Mouse (Mus musculus) spleen, postnatal 4 days (tissue): Measurements from ENCODE around the gene Diaph2.
"Not testable (repeated sequence)": the region's sequence is repeated elsewhere in the genome, so short reads cannot be mapped to it uniquely, and the experiment has no call there.

Experiments
- DNase-seq, 2 experiments: peaks; one replicate each; pipeline ENCODE4 v3.0.0; 2022; ENCODE audit warnings: low spot score in 2 of 2

Diaph2 gene

DNA sequence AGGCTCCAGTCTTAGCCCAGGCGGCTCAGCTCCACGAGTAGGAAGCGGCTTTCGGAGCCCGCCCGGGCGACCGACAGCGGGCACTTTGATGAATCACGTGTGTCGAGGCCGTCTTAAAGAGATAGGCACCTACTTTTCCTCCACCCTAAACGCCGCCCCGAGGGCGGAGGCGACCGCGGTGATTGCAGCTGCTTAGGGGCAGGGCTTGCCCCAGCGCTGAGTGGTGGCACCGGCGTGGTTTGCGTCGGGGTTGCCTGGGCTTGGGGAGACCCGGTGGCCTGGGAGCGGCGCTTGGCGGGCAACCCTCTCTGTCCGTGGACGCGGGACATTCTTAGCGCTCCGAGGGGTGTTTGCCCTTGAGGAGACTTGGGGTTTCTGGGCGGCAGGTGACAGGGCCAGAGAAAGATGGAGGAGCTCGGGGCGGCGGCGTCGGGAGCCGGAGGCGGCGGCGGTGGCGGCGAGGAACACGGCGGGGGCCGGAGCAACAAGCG is at the start of gene Diaph2:
Diaph2 (plus strand) TSS at position 172 of the 491 bp plus-strand sequence.
- DNase-seq: peak; percentile 68 to 79

DNA sequence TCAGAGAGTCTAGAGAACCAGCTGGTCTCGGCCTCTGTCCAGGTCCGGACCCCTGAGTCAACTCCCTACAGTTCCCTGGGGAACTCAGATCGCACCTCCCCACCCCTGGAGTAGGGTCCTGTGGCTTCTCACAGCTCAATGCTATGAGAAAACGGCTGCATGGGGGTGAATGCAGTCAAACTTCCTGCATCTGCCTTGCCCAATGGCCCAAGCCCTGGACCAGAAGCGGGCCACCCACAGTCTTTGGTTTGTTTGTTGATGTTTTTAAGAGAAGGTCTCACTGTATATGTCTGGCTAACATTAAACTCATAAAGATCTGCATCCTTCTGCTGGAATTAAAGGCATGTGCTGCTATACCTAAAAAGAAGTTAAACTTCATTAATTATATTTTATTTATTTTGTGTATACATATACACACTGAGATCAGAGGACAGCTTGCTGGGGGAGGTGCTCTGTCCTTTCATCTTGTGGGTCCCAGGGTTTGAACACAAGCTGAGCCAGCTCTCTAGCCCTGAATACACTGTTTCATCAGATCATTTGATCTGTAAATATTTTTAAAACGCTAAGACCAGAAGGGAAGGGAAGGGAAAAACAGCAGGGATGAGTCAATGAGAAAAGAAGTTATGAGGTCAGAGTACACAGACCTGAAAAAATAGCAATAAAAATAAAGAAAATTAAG is 47.8 kb upstream of the Diaph2 start:
- no peak for DNase-seq

DNA sequence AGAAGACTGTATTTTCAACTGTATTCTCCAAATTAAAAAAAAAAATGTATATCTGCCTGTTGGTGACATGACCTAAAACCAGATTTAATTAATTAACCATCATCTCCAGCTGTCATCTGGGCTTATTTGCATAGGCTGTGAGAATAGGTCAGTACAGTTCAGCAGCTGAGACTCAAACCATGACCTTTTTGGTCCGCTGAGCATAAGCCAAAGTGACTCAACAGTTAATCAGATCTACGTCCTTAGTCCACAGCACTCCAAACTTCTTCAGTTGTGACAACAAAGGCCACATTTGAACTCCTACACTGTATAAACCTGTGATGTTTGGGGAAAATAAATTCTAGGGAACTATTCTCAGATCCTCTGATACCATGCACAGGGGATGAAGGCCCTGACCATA is 39.9 kb upstream of the Diaph2 start:
- DNase-seq: no peak

DNA sequence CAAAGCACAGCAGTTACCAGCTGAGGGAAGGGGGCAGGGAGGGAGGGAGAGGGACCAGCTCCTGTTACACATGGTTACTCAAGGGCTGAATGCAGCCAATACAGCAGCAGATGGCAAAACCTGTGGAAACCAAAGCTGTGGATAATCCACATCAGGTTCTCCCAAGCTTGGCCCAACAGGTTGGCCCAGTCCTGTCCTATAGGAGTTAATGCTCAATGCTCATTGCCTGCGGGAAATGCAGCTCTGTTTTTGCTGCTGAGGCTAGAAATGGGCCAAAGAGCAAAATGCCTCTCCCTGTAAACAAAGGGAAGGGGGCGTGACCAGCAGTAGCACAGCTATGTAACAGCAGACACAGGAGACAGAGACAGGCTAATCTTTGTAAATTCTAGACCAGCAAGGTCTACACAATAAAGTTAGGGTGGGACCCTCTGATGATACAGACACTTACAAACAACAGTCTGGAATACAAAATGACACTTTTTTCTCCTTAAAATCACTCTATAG is 20.8 kb upstream of the Diaph2 start:
- DNase-seq: no peak

DNA sequence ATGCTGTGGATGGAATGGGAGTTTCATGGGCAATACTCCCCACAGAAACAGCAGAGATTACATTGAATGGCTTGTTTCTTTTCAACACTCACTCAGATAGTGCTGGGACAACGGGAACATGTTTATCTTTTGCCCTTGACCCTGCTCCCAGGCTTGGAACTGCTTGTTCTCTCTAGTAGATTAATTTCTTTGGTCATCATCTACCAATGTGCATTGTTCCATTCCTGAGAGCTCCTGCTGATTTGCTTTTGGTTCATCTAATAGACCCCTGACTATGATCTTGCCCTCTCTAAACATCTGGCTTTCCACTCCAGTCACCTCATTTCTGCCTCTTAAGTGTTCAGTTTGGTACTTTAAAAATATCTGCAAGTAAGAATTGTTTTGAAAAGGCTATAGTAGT is 13.0 kb upstream of the Diaph2 start:
- no peak for DNase-seq

DNA sequence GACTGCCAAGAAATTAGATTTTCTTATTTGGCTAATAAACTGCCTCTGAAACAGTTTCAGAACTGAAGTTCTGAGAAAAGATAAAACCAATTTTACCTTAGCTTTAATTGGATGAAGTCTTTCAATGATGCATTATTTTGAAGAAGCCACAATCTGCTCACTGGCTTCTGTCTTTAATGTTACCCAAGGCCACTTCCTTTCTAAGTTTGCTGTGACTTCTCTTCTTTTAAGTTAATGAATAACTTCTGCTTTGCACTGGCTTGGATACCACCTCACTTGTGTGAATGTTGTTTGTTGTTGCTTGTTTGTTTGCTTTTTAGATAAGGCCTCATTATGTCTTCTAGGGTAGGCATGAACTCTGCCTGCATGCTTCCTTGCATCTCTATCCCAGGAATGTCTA is 10.3 kb upstream of the Diaph2 start:
- no peak for DNase-seq

DNA sequence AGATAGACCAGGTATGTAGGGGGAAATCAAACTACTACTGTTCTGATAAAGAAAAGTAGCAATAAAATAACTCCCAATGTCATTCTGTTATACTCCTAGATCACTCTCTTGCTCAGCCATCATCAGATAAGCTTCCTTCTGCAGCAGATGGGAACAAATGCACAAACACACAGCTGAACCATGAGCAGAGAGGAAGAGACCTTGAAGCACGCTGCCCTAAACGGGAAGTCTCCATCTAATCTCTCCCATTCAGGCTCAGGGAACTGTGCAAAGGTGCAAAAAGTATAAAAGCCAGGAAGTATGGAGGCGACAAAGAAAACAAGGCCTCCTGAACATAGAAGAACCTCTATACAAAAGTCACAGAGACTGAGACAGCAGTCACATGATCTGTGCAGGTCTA is 6.6 kb upstream of the Diaph2 start:
- DNase-seq: no peak

DNA sequence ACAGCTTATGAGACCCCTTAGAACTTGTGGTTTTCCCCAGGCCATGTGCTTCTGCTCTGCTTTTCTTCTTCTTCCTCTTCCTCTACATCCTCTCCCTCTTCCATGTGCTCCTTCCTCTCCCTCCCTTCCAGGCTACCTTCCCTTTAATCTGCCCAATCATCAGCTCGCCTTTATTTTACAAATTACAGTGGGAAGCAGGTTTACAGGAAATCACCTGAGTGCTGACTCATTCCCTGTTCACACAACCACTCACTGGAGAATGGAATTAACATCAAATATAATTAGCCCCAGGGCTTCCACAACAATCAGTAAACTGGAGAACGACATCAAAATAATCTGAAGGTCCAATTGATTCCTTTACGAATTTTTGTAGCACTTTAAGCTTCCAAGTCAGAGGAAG is 3.6 kb upstream of the Diaph2 start:
- DNase-seq: no peak

DNA sequence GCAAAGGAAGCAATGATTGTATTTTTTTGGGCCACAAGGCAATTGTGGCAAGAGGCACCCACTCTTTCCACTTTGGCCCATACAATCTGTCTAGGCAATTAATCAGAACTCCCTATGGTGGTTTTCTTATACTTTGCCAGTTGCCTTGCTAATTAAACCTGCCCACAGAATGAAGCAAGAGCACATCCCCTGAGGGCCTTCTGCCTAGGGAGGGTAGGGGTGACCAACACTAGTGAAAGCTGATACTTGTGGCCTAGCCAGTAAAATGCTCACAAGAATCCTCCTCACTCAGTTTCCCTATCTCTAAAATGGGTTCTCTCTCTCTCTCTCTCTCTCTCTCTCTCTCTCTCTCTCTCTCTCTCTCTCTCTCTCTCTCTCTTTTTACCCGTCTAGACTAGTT is 440 bp upstream of the Diaph2 start:
- DNase-seq: no peak

DNA sequence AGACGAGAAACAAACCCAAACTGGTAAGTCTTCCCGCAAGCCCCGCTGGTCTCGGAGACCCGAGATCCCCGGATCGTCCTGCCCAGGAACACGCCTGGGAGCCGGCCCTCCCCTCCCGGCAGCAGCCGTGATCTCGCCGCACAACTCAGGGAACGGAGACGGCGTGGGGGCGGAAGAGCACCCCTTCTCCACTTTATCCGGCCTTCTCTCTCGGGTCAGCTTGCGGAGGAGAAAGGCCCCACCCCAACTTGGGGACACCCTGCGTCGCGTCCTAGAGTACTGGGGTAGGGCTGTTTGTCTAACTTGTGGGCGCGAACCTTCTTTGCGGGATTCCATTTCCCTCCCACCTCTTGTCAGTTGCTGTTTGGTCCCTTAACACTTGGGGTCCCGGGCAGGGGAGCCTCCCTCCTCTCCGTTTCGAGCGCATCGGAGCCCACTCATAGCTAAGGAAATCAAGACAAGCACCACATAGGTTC is 590 bp downstream of the Diaph2 start:
- peak in 1 of 2 experiments; percentile 11 for DNase-seq

DNA sequence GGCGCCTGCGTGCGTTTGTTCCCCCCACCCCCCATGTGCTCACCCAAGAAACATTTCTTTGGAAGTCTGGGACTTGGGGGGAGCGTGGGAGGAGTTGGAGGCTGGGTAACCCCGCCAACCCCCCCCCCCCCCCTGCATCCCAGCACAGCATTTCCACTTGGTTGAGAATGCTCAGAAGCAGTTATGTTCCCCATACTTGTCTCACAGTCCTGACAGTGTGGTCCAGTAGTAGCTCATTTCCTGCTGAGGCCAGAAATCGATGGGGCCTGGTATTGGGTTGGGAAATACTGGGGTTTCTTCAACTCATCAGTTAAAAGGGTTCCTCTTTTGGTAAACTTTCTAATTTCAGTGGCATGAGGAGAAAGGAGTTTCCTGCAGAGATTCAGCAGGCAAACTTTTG is 1.1 kb downstream of the Diaph2 start:
- DNase-seq: no peak

DNA sequence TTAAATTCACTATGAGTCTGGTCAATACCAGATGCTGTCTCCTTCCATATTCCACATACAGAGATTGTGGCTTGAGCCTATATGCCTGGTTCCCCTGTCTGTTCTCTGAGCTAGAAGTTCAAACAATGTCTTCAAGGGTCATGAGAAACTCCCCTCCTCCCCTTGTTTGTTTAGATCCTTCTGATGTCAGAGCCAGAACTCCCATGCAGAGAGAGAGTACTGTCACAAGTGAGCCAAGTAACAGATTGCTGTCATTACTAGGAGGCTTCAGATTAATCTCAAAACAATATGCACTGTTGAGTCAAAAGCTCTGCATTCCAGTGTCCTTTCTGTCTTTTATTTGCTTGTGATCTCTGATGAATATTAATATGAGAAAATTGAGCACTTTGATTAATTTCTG is 7.1 kb downstream of the Diaph2 start:
- DNase-seq: no peak

DNA sequence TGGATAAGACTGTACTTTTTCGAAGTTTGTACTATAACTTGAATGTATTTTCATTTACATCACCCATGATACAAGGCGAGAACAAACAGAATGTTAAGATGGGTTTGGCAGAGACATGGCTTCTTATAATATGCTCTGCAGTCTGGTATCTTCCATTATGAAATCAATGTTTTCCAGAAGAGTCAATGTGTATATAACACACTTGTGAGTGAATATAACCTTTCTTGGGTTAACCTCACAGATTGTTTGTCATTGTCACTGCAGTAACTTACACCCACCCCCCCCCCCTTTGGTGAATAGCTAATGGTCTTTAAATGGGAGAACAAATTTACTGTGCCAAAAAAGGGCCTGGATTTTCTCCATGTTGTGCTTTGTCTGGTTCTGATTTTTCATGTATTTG is 13.1 kb downstream of the Diaph2 start:
- DNase-seq: no peak

DNA sequence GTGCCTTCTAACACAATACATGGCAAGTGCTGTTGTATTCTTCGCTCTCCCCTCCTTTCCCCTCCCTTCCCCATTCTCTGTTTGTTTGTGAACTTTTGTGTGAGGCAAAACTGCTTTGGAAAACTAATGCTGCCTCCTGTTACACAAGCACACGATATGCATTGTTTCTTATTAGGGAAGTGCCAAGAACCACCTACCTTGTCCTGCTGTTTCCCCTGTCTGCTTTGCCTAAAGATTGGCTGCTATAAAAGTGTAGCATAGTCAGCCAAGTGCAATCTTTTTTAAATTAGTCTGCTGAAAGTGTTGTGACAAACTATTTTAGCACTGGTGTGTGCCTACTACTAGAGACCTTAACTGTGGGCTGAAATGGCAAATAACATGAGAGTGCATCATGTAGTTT is 15.8 kb downstream of the Diaph2 start:
- DNase-seq: no peak

DNA sequence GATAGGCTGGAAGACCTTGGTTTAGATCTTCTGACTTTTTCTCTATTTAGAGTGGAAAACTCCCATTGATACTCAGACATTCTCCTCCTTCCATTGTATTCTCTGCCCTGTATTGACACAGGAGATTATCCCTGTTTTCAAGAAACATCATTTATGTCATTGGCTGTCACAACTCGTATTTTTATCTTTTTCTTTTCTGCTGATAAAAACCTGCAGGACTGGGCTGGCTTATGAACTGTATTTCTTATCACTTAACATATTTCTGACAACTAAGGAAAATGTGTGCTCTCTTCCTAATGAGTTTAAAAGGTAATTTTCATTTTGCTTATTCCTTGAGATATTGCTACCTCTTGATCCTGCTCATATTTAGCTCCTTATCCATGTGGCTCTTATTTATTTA is 17.3 kb downstream of the Diaph2 start:
- DNase-seq: no peak

DNA sequence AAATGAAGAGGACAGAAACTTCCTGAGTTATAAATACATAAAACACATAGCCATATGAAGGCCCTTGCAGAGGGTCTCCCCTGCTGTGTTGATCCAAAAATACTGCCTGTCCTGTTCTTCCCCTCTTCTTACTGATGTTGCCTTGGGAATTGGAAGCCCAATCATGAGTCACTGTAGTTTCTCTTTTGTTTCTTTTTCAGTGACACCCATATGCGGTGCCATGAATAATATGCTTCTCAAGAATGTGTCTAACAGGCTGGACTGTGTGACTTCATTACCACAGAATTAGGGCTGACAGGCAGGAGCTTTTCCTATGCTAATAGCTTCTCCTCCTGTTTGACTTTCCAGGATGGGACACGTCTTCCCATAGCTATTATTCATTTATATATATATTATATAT is 21.1 kb downstream of the Diaph2 start:
- DNase-seq: no peak

DNA sequence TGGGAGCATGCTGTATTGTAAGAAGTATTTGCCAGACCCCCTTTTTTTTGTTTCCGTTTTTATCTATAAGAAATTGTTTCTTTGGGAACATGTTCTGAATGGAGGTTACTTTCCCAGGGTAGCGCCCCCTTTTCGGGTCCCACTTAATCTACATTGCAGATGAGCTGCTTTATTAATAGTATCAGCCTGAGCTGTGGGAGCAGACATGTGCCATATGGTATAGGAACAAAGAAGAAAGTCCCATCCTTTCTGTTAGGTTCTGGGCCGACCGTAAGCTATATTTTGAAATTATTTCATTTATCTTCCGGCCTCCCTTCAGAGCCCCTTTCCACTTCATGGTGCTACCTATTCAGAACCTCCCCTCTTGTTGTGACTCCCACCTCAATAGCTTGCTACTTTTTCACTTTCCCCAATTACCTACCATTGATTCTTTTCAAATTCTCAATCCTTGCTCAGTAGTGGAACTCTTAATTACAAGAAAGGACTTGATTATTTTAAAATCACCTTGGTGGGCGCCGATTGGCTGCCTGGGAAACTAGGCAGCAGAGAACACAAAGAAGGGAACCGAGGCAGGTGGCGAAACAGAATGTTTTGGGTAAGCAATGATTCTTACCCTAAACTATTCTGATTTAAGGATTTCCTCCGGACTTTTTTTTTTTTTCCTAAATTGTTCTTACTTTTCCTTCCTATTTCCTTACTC is 24.2 kb downstream of the Diaph2 start:
- DNase-seq: no peak

DNA sequence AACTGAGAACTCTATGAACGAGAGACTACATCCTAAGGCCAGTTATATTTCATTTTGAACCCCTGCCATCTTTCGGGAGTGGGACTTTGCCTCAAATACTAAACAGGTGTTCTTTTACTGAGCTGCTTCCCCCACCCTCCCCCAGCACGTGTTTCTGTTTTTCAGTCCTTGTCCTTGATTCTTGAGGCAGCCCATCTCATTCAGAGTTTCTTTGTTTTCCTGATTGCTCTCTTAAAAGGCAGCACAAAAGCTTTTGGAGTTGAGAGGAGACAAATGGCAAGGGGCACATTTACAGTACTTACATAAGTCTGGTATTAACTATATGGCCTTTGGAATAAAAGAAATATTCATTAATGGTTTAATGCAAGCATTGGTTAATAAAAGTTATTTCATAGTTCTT is 24.9 kb downstream of the Diaph2 start:
- no peak for DNase-seq

DNA sequence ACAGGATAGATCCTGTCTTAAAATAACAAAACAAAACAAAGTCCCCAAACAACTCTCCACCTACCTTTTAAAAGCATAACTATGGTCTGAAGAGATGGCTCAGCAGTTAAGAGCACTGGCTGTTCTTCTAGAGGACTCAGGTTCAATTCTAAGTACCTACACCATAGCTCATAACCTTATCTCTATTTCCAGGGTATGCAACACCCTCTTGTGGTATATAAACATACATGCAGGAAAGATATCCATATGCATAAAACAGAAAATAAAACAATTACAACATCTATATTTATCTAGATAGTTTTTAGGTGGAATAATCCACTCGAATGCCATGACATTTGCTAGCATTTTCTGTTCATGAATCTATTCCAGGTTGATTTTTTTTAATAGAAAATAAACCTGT is 27.2 kb downstream of the Diaph2 start:
- DNase-seq: no peak

DNA sequence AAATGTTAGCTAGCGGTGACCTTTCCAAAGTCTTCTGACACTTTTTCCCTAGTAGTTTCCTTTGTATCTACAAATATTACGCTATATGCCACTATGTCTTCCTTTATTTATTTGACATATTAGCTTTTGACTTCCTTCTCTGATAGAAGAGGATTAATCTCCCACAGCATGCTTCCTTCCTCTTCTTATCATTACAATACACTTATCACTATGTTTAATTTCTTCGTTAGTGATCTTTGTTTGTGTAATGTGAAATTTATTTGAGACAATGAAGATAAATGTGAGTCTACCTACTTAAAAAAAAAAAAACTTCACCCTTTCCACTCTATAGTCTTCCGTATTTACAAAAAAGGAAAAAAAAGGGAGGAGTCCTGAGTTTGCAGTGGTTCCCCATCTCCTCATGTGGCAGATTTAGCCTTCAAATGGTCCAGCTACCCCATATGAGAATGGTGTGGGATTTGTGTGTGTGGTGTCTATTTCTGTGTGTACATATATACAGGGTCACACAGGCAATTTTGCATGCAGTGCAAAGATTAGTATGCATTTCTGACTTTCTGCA is 27.9 kb downstream of the Diaph2 start:
- DNase-seq: no peak

DNA sequence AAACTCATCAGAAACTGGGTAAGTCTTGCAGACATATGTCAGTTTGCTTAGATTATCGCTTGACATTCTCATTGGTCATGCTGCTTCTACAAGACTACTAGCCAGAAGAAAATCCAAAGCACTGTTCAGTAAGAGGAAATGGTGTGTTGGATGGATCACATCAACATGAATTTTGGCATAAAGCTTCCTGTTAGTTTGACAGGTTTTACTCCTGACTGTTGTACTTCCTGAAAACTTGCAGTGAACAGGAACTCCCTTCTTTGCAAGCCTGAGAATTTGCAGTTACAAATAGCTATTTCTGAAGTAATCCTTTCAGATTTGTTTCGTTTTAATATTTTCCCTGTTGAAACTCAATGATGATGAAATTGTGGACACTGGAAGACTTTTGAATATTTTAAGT is 32.3 kb downstream of the Diaph2 start:
- no peak for DNase-seq

DNA sequence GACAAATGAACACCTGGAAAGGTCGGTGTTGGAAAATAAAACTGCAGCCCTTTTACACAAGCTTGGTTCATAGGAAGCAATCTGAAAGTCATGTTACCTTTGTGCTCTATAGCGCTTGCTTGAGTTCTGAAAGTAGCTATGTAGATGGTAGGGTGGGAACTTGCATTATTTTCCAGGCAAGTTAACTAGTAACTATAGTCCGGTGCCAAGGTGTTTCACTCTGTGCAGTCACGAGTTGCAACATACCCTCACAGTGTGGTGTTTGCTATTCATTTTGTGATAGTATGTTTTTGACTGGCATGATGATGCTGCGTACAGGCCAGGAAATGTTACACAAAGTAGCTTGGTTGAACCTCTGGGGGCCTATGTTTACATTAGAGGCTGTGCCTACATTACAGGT is 34.5 kb downstream of the Diaph2 start:
- DNase-seq: no peak

DNA sequence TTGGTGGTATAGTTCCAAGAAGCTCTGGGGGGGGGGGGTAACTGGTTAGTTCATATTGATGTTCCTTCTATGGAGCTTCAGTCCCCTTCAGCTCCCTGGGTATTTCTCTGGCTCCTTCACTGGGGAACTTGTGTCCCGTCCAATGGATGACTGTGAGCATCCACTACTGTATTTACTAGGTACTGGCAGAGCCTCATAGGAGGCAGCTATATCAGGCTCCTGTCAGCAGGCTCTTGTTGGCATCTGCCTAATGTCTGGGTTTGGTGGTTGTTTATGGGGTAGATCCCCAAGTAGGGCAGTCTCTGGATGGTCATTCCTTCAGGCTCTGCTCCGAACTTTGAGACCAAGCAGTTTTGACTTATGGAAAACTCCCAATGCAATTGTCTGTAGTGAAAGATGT is 50.4 kb downstream of the Diaph2 start:
- not testable (repeated sequence) for DNase-seq
